Mouse (Mus musculus) kidney, embryonic 14.5 days (tissue): ENCODE measurements around the gene Ugt1a2. TPM values are rescaled to one million over a fixed set of nuclear protein-coding genes. Genes with fewer than 3 reads are reported as not detected.

Experiments used
- polyA plus RNA-seq: library from polyadenylated mRNA; unstranded; fragments of >200 nt; fragmentation: Nextera tagmentation; extraction: Ambion mirVana; gene quantifications from 2 replicates; pipeline ENCODE4 v1.2.1, GENCODE M21; 2014

Ugt1a2 gene
- polyA plus RNA-seq, 1 experiment from 2014 or later: 7.3 TPM

Other genes starting within 250 kb of the Ugt1a2 start
- 26.6 and 41.5 TPM in 2 replicates for gene Usp40, start 192.1 kb upstream of the Ugt1a2 start, polyA plus RNA-seq
- 5.0 and 9.2 TPM in 2 replicates for gene Ugt1a10, start 145.2 kb upstream of the Ugt1a2 start, polyA plus RNA-seq
- 1.5 and 2.5 TPM in 2 replicates for gene Ugt1a9, start 129.8 kb upstream of the Ugt1a2 start, polyA plus RNA-seq
- gene Ugt1a8, start 112.8 kb upstream of the Ugt1a2 start, polyA plus RNA-seq: not detected in 2 replicates
- 4.6 and 6.1 TPM in 2 replicates for gene Ugt1a7c, start 105.5 kb upstream of the Ugt1a2 start, polyA plus RNA-seq
- gene Ugt1a6b, start 97.3 kb upstream of the Ugt1a2 start, polyA plus RNA-seq: 0.11 TPM in 1 of 2 replicates, not detected in the other
- gene Ugt1a6a, start 65.8 kb upstream of the Ugt1a2 start, polyA plus RNA-seq: 1.3 and 1.9 TPM in 2 replicates
- not detected in 2 replicates for gene Ugt1a5, start 34.6 kb upstream of the Ugt1a2 start, polyA plus RNA-seq
- 9.6 and 12.7 TPM in 2 replicates for gene Dnajb3, start 5.2 kb downstream of the Ugt1a2 start, polyA plus RNA-seq
- gene Ugt1a1, start 11.4 kb downstream of the Ugt1a2 start, polyA plus RNA-seq: 0.30 and 0.61 TPM in 2 replicates
- 1.4 TPM in 2 replicates for gene Mroh2a, start 26.4 kb downstream of the Ugt1a2 start, polyA plus RNA-seq
- 98.2 and 175 TPM in 2 replicates for gene Hjurp, start 77.0 kb downstream of the Ugt1a2 start, polyA plus RNA-seq
- not detected in 2 replicates for gene Trpm8, start 77.1 kb downstream of the Ugt1a2 start, polyA plus RNA-seq
- 3.4 and 8.6 TPM in 2 replicates for gene Spp2, start 206.4 kb downstream of the Ugt1a2 start, polyA plus RNA-seq